Mouse (Mus musculus) common myeloid progenitor, adult 5-6 weeks (primary cell): ENCODE data around the gene Tet2. TPM values are rescaled to one million over a fixed set of nuclear protein-coding genes. Genes with fewer than 3 reads are reported as not detected.
A peak's percentile ranks its signal among the peaks of the same experiment; 100 is the strongest.

Experiments used
- ATAC-seq: replicated peaks from 2 replicates; pipeline ENCODE4 v1.8.0; 2016; ENCODE audit warnings: low read depth, mild to moderate bottlenecking, moderate TSS enrichment, inconsistent platforms; ENCODE audit not compliant: poor library complexity, severe bottlenecking
- total RNA-seq: library from RNA; stranded (forward); fragments of 200-1000, 187-1606 nt; gene quantifications from 2 replicates; pipeline ENCODE4 v1.2.3, GENCODE M21; 2017

The Tet2 gene
- total RNA-seq, 1 experiment from 2014 or later = 51.5 TPM

DNA sequence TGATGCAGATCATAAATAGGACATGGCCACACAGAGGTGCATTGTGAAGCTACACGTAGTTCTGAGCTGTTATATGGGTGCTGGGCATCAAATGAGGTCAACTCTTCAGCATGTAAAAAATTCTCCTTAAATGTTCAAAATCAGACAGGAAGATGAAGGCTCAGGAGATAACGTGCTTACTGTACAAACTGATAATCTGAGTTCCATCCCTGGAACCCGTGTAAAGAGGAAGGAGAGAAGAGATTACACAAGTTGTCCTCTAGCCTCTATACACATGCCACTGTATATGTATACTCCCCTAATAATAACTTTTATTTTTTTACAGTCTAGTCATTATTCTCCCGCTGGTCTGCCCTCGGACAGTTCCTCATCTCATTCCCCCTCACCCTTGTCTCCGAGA, 21.7 kb downstream of the Tet2 start:
- ATAC-seq = no peak

DNA sequence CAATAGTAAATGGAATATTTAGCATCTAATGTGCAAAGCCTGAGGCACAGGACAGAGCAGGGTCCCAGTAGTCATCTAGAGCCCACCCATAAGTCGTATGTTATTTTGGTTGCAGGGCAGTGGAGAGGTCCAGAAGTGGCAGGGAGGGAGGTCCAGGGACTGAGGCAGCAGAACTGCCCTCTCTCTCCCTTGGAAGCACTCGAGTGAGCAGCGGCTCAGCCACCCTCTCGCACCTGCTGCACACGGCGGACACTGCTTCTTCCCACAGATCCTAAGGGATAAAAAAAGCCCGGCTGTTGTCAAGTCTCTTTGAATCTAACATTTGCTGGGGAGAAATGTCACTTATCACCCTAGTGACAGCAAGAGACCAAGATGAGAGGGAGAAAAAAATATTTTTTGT, 22.6 kb downstream of the Tet2 start:
- no peak for ATAC-seq

DNA sequence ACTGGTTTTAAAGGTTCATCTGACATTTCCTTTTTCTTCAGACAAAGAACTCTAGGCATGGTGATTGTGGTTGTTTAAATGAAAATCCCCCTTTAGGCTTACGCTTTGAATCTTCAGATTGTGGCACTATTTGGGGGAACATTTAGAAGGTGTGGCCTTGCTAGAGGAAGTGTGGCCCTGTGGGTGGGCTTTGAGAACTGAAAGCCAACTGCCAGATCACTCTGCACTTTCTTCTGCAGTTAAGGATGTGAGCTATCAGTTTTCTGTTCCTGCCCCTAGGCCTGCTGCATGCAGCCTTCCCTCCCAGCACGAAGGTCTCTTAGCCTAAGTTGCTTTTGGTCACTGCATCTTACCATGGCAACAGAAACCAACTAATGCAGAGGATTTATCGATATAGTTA, 26.1 kb downstream of the Tet2 start:
- ATAC-seq = peak; percentile 55

DNA sequence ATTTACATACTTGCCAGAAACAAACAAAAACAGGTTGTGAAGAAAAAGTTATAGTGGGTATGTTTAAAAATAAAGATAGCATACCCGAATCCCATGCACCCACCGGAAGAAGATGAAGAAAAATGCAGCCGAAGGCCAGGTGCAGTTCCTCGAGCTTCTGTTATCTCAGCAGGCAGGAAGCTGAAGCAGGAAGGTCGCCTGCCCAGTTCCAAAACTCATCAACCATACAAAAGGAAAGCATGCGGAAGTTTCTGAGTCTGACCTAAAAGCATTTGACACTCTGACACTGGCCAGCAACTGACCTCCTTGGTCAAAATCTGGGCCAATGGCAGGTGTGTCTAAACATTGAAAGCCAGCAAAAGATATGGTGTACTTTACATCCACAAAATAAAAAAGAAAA, 26.8 kb downstream of the Tet2 start:
- ATAC-seq = no peak

DNA sequence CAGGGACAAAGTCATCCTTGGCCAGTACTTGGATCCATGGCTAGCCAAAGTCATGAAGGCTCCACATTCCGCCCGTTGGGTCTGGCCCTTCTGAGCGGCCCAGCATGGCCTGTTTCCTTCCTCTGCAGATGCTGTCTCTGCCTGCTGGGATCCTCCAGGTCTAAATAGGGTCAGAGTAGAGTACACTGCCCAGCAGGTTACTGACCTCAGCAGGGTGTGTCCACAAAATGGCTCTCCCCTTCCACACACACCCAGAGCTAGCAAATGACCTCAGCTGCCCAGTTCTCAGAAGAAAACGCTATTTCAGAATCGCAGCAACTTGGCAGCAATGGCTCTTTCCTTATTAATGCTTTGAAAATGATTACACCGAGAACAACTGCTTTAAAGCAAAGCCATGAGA, 27.5 kb downstream of the Tet2 start:
- ATAC-seq = no peak

DNA sequence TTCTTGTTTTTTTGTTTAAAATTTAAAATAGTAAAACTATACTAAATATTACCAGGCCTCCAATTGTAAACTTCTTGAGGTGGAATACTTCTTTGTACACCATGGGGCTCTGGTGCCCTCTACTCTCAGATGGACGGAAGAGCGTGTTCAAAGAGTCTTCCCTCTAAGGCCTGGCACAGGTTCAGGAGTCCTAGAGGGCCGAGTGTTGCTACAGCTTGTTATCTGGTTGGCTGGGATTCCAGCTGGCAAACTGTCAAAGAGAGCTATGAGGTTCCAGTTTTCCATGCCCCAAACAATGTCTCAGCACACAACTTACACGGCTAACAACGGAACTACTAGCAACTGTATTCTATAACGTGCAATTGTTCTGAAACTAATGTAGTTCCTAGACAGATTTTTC, 28.8 kb downstream of the Tet2 start:
- no peak for ATAC-seq

DNA sequence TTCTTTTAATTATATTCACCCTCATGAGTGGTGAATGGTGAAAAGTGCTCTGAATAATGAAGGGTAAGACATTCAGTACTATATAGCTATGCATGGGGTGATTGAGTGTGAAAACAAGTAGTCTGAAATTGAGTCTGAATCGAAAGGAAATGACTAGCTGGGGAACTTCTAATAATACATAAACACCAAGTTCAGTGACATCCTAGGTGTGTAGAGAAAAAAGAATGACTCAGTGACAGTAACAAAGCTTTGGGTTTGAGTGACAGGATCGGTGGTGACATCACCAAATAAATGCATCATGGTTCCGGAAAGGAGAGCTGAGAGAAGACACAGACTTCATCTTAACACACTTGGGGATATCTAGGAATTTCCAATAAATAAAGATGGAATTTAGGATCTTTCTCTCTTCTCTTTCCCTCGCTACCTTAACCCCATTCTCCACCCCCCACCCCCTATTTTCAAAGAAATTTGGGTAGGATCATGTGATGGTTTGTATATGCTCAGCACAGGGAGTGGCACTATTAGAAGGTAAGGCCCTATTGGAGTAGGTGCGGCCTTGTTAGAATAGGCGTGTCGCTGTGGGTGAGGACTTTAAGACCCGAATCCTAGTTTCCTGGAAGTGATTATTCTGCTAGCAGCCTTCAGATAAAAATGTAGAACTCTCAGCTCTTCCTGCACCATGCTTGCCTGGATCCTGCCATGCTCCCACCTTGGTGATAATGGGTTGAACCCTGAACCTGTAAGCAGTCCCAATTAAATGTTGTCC, 29.6 kb downstream of the Tet2 start:
- no peak for ATAC-seq

DNA sequence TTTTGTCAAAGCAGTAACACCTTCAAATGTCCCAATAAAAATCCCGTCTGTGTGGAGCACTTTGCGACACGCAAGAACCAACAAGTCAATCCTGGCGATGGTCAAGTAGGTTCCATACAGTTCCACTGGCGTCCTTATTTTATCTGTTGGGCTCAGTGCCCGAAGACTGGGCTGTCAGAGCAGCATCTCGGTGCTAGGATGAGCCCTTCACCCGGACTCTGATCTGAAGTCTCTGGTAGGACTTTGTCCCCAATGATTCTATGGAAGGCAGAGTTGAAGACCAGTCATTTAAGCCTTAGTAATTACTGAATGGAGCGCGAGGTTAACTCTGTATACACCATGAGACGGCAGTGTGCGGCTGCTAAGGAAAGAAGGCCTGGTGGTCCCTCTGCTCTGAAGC, 30.6 kb downstream of the Tet2 start:
- no peak for ATAC-seq

DNA sequence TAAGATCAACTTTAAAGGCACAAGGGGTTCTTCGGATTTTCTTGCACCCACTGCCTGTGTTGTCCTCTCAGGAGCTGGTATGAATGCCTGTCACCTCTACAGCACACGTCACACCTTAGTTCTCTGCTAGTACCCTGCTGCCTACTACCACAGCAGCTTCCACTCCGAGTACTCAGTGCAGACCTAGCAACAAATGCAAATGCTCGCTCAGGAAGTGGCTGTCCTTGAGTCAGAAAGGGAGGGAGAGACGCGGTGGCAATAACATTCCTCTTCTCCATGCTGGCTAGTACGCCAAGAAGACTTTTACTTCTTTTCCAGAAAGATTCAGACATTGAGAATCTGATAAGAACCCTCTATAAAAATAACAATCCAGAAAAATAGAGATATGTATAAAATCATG, 31.5 kb downstream of the Tet2 start:
- no peak for ATAC-seq

DNA sequence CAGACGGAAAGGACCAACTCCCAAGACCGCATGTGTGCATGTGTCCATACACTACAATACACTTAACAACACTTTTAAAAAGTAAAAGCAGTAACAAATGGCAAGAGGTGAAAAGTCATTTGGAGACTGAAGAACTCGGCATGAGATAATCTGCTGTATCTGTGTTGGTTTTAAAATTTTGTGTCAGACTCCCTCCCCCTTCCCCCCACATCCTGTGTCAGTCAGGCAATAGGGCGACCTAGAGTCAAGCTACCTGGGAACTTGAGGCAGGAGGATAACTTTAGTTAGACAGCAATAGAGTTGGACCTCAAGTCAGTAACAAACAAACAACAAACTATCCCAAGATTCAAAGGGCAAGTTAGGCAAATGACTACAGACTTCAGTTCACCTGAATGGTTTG, 34.6 kb downstream of the Tet2 start:
- no peak for ATAC-seq

DNA sequence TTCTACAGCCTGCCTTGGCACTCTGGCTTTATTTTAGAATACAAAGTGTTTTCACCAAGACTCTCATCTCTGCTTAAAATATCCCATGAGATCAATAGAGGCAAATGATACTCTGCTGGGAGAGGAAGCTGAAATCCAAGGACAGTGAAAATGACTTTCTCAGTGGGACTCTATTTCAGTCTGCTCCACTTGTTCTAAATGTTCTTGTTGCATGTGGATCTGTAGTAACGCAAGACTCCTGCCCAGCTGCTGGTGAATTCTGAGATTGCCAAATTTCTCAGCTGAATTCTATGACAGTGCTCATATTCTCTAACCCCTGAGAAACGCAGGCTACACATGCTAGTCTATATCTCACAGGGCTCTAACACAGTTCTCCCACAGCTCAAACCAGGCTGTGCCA, 35.1 kb downstream of the Tet2 start:
- no peak for ATAC-seq

DNA sequence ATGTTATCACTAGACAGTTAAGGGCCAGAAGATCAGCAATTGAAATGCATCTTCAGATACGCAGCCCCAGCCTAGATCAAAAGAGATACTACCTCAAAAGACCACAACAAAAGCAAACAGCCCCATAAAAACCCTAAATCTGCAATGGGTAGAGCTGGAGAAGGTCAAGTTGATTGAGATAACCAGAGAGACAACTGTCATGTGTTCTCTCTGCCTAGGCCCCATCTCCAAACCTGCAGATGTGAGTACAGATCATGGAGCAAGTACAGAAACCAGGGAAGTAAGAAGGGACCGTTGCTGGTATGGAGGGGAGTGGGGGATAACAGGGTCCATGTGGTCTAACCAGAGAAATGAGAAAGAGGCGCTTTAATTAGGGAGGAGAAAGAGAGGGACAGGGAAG, 36.1 kb downstream of the Tet2 start:
- ATAC-seq = no peak

DNA sequence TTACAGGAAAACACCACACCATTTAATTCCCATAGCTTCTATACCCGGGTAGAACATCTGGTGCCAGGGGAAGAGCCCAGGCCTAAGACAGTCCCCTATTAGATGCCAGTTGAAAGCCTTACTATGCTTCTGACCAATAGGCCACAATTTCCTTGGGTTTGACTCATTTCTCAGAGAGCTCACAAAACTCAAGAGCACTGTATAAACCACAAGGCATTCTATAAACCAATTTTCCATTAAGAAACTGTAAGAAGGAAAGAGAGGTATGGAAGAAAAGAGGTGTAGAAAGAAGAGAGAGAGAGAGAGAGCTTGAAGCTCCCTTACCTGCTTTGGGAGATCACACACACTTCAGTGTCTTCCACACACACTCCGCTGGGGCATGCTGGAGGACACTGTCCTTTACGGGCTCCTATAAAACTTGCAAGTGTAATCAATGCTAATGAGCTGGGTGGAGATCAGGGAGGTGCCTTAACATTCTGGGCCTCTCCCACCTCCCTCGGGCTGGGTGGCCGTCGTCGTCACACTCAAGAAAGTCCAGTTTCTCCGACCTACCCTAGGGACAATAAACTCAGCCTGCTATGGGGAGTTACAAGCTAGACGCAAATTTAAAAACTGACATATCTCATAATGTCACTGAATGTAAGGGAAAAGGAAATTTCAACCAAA, 38.5 kb downstream of the Tet2 start:
- no peak for ATAC-seq

DNA sequence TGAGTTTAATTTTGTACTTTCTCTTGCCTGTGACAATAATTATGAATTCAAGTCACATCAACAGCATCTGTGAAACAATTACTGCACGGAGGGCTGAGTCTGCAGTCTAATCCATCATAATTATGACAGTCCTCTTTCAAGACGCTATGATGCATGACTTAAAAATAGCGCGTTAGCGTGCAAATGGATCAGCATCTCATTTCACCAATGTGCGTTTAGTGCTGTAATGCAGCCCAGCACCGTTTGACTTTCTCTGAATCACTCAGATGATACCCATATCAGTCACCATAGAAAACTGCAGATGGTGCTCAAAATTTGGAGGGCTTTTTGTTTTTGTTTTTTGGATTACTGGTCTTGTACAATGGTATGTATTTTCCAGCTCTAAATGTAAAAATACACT, 48.0 kb downstream of the Tet2 start:
- ATAC-seq = no peak

DNA sequence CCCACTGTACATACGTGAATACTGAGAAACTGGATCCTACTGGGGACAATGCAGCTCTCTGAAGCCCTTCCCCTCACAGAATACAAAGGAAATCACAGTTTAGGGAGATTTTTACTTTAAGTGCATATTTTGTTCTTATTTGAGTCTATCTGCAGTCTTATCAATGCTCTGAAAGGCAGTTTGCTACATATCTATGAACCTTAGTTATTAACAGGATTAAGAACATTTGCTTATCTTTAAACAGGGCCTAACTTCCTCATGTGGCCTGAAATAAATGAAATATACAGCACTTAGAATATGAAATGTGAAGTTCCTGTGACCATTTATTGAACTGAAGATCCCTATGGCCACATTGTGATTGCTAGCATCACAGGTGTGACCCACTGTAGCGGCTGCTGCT, 53.6 kb downstream of the Tet2 start:
- no peak for ATAC-seq

DNA sequence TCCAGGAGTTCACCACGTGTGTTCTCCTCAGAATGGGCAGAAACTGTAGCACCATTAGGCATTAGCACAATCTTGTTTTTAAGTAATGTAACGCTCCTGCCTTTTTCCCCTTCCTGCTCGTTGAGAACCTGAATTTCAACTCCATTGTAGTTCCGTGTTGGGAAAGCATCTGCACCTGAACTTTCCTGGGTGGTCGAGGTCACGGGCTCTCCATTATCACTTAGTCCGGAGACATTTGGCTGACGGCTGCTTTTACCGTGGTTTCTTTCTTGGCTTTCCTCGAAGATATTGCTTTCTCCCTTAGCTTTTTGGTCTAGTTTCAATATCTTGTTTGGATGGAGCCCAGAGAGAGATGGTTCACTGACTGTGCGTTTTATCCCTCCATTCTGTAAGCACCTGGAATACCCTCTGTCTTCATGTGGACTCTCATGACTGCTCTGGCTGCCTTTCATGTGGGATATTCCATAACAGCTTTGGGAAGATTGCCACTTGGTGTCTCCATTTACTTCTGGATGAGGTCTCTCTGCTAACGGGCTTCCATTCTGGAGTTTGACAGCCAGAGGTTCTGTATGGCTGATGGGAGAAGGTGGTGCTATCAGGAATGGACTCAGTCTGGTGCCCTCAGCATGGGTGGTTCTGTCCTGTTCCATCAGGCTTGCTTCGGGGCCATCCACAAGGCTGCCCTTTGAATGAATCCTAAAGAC, 56.8 kb downstream of the Tet2 start:
- ATAC-seq = no peak

DNA sequence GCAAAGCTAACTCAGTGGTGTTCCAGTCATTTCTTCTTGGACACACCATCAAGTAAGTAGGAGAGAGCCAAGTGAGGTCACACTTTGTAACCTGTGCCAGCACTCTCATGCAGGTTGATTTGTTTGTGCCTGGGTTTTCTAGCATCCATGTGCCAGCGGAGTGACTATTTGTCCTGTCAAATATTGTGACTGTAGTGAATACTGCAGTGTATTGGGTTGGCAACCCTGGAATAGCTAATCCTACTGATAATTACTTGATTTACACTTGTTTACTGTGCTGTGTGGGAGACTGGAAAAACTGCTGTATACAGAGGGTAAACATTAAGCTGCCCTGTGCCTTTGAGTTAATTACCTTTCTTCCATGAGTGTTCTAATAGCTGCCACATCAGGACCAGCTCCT, 62.1 kb downstream of the Tet2 start:
- ATAC-seq = no peak

DNA sequence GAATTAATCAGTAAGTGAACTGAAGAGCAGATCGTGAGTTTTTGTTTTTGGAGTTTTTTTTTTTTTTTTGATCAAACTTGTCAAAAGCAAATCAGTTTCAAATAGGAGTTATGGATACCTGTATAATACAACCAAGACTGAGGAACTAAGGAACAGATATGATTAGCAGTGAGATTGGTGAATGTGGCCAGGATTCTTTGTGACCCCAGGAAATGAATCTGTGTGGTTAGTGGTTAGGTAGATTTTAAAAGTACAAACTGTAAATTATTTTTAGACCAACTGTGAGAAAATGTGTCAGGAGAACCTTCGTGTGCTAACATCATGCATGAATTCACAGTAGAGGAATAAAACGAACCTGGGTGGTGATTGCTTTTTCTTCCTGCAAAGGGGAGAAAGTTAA, 66.0 kb downstream of the Tet2 start:
- peak; percentile 66 for ATAC-seq

DNA sequence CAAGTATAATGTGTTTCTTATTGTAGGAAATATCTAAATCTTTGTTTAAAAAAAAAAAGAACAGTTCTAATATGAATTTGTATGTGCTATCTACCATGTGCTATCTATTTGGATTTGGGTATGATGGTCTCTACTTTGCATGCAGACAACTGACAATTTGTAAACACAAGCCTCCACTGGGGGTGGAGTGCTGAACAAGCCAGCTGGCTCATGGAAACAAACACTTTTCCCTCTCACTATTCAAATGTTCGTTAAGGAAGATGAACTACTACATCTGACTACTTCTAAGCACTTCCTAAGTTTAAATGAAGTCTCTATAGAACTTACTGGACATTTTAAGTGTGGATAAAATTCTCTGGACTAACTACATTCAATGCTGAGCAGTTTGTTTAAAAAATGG, 71.2 kb downstream of the Tet2 start:
- no peak for ATAC-seq

DNA sequence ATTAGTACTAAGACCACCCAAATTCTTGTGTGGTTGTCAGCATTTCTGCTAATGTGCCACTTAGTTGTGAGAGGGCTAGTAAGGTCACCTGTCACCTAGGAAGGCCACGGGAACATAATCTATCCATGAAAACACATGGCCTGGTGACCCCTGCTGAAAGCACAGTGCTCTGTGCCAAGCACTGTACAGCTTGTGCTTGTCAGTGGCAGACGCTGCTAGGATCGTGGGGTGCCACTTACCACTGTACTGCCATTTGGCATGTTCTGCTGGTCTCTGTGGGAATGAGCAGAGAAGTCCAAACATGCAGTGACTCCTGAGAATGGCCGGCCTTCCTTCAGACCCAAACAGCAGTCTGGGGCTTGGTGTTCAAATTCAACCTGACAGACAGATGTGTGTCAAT, 73.8 kb downstream of the Tet2 start:
- ATAC-seq = no peak

DNA sequence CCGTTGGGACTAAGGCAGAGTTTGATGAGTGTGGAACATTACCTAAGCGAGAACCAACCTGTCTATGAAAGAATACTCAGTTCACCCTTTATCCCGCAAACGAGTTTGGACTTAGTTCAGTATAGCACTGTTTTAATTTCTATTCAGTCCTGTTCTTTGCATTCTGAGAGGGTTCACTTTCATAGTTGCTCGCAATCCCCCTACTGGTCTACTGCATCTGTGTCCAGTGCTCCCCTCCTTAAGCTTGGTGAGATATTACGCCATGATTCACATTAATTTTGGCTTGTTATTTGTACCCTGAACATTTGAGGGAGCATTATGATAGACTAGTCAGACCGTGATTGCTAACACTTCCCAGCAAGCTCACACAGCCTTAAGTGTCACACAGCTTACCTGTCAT, 76.1 kb downstream of the Tet2 start:
- ATAC-seq = no peak
